Mouse (Mus musculus) right cerebral cortex, adult 18-20 months (tissue): ENCODE measurements around the gene Kmt5c.
"Not testable (repeated sequence)": the region's sequence is repeated elsewhere in the genome, so short reads cannot be mapped to it uniquely, and the experiment has no call there.

Source experiments
- DNase-seq: peaks from one replicate; pipeline ENCODE4 v3.0.0; 2022; ENCODE audit warnings: mixed read lengths

Kmt5c gene

DNA sequence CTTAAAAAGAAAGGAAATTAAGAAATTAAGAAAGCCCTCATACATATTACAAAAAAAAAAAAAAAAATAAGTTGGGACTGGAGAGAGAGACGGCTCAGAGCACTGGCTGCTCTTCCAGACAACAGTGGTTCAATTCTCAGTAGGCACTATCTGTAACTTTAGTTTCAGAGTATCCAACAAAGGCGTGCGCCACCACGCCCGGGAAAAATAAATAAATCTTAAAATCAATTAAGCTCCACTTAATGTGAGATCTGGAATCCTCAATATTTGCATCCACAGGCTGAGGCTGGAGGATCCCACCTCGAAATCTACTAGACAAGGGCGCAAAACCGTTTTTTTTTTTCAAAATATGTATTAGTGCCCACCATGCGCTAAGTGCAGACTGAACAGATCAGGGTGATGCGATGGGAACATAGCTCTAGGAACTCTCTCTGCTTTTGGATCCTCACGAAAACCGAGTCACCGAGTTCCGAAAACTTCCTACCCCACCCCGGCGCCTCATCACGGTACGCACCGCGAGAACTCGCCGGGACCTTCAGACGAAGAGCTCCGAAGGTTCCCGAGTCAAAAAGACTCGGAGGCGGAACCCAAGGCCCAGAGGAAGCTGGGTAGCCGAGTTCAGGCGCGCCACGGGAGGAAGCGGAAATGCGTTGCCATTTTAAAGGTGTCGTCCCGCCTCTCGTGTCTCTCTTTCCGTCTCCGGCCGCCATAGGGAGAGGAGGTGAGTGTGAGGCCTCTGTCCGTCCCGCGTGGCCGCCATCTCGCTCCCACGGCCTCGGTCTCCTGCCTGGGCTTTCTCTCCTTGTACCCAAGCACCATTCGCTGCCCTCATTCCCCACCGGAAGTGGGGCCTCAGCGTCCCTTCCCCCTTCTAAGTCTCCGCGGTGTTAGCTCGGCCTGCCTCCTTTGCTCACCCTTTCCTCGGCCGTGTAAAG is 52.6 kb downstream of the Kmt5c start, which contains the start of gene Rpl28:
Gene Rpl28 (plus strand): TSS at position 597 of the 935 bp plus-strand sequence.
- DNase-seq: peak; percentile 97

DNA sequence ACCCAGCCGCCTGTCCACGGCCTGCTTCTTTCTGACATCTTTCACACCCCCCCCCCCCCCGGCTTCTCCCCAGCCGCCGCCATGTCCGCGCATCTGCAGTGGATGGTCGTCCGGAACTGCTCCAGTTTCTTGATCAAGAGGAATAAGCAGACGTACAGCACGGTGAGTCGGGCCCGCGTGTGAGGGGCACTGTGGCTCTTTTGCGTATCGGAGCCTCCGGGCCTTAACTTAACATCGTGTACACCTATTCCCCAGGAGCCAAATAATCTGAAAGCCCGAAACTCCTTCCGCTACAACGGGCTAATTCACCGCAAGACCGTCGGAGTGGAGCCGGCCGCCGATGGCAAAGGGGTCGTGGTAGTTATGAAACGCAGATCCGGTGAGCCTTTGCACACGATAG is 53.3 kb downstream of the Kmt5c start:
- not testable (repeated sequence) for DNase-seq

DNA sequence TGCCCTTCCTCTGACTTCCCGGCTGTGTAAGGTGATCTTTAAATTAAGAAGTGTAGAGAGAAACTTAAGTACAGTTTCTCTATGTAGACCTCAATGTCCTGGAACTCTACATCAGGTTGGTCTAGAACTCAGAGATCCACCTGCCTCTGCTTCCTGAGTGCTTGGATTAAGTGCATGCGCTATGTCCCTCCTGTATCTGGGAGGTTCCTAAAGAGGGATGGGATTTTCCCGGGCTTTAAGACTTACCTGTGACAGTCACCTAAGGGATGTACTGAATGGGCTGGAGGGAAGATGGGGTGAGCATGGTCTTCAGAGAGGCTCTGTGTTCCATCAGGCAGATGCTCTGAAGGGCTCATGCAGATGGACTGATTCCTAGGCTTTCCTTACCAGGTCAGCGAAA is 53.8 kb downstream of the Kmt5c start:
- no peak for DNase-seq

DNA sequence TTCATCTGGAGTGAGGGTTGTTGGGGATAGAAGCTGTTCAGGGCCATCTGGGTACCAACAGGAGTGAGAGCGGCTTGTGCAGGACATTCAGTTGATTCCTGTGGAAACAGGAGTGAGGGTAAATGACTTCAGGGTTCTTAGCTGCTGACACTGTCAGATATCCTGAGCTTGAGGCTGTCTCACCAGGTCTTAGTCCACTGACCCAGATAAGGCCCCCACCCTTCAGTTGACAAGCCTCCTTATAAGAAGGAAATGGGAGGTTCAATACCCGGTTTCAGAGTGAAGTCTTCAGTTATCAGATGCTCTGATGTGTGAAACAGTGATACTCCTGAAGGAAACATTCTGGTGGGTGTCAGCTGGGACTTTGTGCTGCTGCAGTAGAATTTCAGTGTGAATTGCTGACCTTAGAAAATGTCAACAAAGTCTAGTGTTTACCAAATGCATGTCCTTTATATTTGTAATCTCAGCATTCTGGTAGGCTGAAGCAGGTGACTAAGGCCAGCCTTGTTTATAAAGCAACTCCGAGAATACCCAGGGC is 54.8 kb downstream of the Kmt5c start:
- no peak for DNase-seq

DNA sequence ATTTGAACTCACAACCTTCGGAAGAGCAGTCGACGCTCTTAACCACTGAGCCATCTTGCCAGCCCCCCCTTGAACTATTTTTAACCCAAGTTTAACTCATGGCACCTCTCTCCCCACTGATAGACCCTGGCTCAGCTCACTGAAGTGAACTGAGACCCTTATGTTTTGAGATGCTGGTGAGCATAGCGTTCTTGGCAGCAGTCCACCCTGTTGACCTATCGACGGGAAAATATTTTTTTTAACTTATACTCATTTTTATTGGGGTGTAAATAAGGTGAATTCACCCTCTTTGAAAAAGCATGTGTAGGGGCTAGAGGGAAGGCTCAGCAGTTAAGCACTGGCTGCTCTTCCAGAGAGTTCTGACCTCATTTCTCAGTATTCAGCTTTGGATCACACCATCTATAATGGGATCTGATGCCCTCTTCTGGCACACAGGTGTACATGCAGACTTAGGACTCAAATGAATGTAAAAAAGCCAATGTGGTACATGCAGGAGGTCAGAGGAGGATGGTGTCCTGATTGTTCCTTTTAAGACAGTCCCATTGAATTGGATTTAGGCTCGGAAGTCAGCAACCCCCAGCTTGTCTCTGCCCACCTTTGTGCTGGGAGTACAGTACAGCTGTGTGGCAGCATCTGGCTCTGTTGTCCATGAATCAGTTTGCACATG is 56.0 kb downstream of the Kmt5c start:
- no peak for DNase-seq
